Mouse (Mus musculus): Measurements from ENCODE around the gene Cfap97d2. TPM values are rescaled to one million over a fixed set of nuclear protein-coding genes. Genes with fewer than 3 reads are reported as not detected.

Gene Cfap97d2
- polyA plus RNA-seq, 1 experiment, result not detected

- Histone ChIP-seq H3K4me1 (ENCODE audit: control insufficient read depth, insufficient read depth, insufficient read length, low read length) (peaks cover 42% of the 10 kb centered on the region), H3K27me3 (ENCODE audit: control insufficient read depth, insufficient read depth, low read length) (no peaks in the 10 kb centered on the region), H3K27ac (ENCODE audit: insufficient read depth, low read depth, low read length) (peak overlapping the region; percentile 67), H3K4me3 (ENCODE audit: low read depth, low read length) (peak overlapping the region; percentile 15; the same call in 1 of the 2 replicates), H3K36me3 (ENCODE audit: control insufficient read depth, insufficient read depth, low read length) (no peaks in the 10 kb centered on the region)
- WGBS, result 29% methylated on average over 4 of the region's 4 CpGs
- no peak for TF ChIP-seq CTCF (IDR thresholded peaks at IDR 0.05; ENCODE audit: extremely low read depth, insufficient read length, insufficient replicate concordance, low read depth, low read length)
- TF ChIP-seq POLR2A (IDR thresholded peaks at IDR 0.05; ENCODE audit: low read depth, low read length), result no peak
These were observed 9.5 kb upstream of the Cfap97d2 start for GRCm38 (mm10) chr8:13696157-13696556.

- peak overlapping the region; percentile 90 for H3K27ac ChIP-seq (ENCODE audit: insufficient read depth, low read depth, low read length)
- 84% methylated on average over 8 of the region's 8 CpGs for WGBS
- no peaks in the 10 kb centered on the region for H3K27me3 ChIP-seq (ENCODE audit: control insufficient read depth, insufficient read depth, low read length)
- TF ChIP-seq POLR2A (IDR thresholded peaks at IDR 0.05; ENCODE audit: low read depth, low read length), result no peak
- no peak for TF ChIP-seq CTCF (IDR thresholded peaks at IDR 0.05; ENCODE audit: extremely low read depth, insufficient read length, insufficient replicate concordance, low read depth, low read length)
- H3K36me3 ChIP-seq (ENCODE audit: control insufficient read depth, insufficient read depth, low read length), result no peaks in the 10 kb centered on the region
- H3K4me1 ChIP-seq (ENCODE audit: control insufficient read depth, insufficient read depth, insufficient read length, low read length), result peaks cover 49% of the 10 kb centered on the region
- H3K4me3 ChIP-seq (ENCODE audit: low read depth, low read length), result no peak overlapping the region
These were observed 8.5 kb upstream of the Cfap97d2 start for GRCm38 (mm10) chr8:13697196-13697595.

GRCm38 (mm10) chr8:13697681-13698080, 8.0 kb upstream of the Cfap97d2 start:
- 24% methylated on average over 8 of the region's 8 CpGs for WGBS
- peaks cover 47% of the 10 kb centered on the region for H3K4me1 ChIP-seq (ENCODE audit: control insufficient read depth, insufficient read depth, insufficient read length, low read length)
- no peaks in the 10 kb centered on the region for H3K36me3 ChIP-seq (ENCODE audit: control insufficient read depth, insufficient read depth, low read length)
- TF ChIP-seq CTCF (IDR thresholded peaks at IDR 0.05; ENCODE audit: extremely low read depth, insufficient read length, insufficient replicate concordance, low read depth, low read length) (no peak), POLR2A (IDR thresholded peaks at IDR 0.05; ENCODE audit: low read depth, low read length) (no peak)
- H3K27me3 ChIP-seq (ENCODE audit: control insufficient read depth, insufficient read depth, low read length), result no peaks in the 10 kb centered on the region
- peak overlapping the region; percentile 90 for H3K27ac ChIP-seq (ENCODE audit: insufficient read depth, low read depth, low read length)
- no peak overlapping the region for H3K4me3 ChIP-seq (ENCODE audit: low read depth, low read length)

GRCm38 (mm10) chr8:13698281-13698680, 7.4 kb upstream of the Cfap97d2 start:
- WGBS, result 15% methylated on average over 3 of the region's 3 CpGs
- H3K4me1 ChIP-seq (ENCODE audit: control insufficient read depth, insufficient read depth, insufficient read length, low read length), result peaks cover 44% of the 10 kb centered on the region
- H3K27ac ChIP-seq (ENCODE audit: insufficient read depth, low read depth, low read length), result peak overlapping the region; percentile 90
- TF ChIP-seq POLR2A (IDR thresholded peaks at IDR 0.05; ENCODE audit: low read depth, low read length), result no peak
- TF ChIP-seq CTCF (IDR thresholded peaks at IDR 0.05; ENCODE audit: extremely low read depth, insufficient read length, insufficient replicate concordance, low read depth, low read length), result no peak
- no peak overlapping the region for H3K4me3 ChIP-seq (ENCODE audit: low read depth, low read length)
- H3K27me3 ChIP-seq (ENCODE audit: control insufficient read depth, insufficient read depth, low read length), result no peaks in the 10 kb centered on the region
- H3K36me3 ChIP-seq (ENCODE audit: control insufficient read depth, insufficient read depth, low read length), result no peaks in the 10 kb centered on the region

- Histone ChIP-seq H3K27ac (ENCODE audit: insufficient read depth, low read depth, low read length) (no peak overlapping the region), H3K4me3 (ENCODE audit: low read depth, low read length) (no peak overlapping the region), H3K4me1 (ENCODE audit: control insufficient read depth, insufficient read depth, insufficient read length, low read length) (peaks cover 44% of the 10 kb centered on the region), H3K36me3 (ENCODE audit: control insufficient read depth, insufficient read depth, low read length) (no peaks in the 10 kb centered on the region), H3K27me3 (ENCODE audit: control insufficient read depth, insufficient read depth, low read length) (no peaks in the 10 kb centered on the region)
- TF ChIP-seq CTCF (IDR thresholded peaks at IDR 0.05; ENCODE audit: extremely low read depth, insufficient read length, insufficient replicate concordance, low read depth, low read length) (no peak), POLR2A (IDR thresholded peaks at IDR 0.05; ENCODE audit: low read depth, low read length) (no peak)
- WGBS, result 61% methylated on average over 5 of the region's 5 CpGs
These were observed 6.3 kb upstream of the Cfap97d2 start for GRCm38 (mm10) chr8:13699323-13699949.

GRCm38 (mm10) chr8:13702755-13703154, 2.9 kb upstream of the Cfap97d2 start:
- TF ChIP-seq CTCF (IDR thresholded peaks at IDR 0.05; ENCODE audit: extremely low read depth, insufficient read length, insufficient replicate concordance, low read depth, low read length) (no peak), POLR2A (IDR thresholded peaks at IDR 0.05; ENCODE audit: low read depth, low read length) (no peak)
- H3K27me3 ChIP-seq (ENCODE audit: control insufficient read depth, insufficient read depth, low read length), result no peaks in the 10 kb centered on the region
- no peak overlapping the region for H3K4me3 ChIP-seq (ENCODE audit: low read depth, low read length)
- H3K4me1 ChIP-seq (ENCODE audit: control insufficient read depth, insufficient read depth, insufficient read length, low read length), result peaks cover 17% of the 10 kb centered on the region
- no peak overlapping the region for H3K27ac ChIP-seq (ENCODE audit: insufficient read depth, low read depth, low read length)
- 78% methylated on average over 4 of the region's 4 CpGs for WGBS
- H3K36me3 ChIP-seq (ENCODE audit: control insufficient read depth, insufficient read depth, low read length), result no peaks in the 10 kb centered on the region

GRCm38 (mm10) chr8:13703756-13704155, 1.9 kb upstream of the Cfap97d2 start:
- WGBS, result 88% methylated on average over 6 of the region's 6 CpGs
- no peak for TF ChIP-seq CTCF (IDR thresholded peaks at IDR 0.05; ENCODE audit: extremely low read depth, insufficient read length, insufficient replicate concordance, low read depth, low read length)
- TF ChIP-seq POLR2A (IDR thresholded peaks at IDR 0.05; ENCODE audit: low read depth, low read length), result no peak
- H3K27me3 ChIP-seq (ENCODE audit: control insufficient read depth, insufficient read depth, low read length), result no peaks in the 10 kb centered on the region
- H3K27ac ChIP-seq (ENCODE audit: insufficient read depth, low read depth, low read length), result no peak overlapping the region
- no peaks in the 10 kb centered on the region for H3K36me3 ChIP-seq (ENCODE audit: control insufficient read depth, insufficient read depth, low read length)
- H3K4me3 ChIP-seq (ENCODE audit: low read depth, low read length), result no peak overlapping the region
- H3K4me1 ChIP-seq (ENCODE audit: control insufficient read depth, insufficient read depth, insufficient read length, low read length), result peaks cover 12% of the 10 kb centered on the region
